Mouse (Mus musculus): ENCODE data around the gene Hrg. TPM values are rescaled to one million over a fixed set of nuclear protein-coding genes. Genes with fewer than 3 reads are reported as not detected.
"Not testable (repeated sequence)": the region's sequence is repeated elsewhere in the genome, so short reads cannot be mapped to it uniquely, and the experiment has no call there.

Hrg gene
- total RNA-seq, 2 experiments from 2014 or later, result not detected

GRCm38 (mm10) chr16:22961073-22961472 is 10.2 kb downstream of the Hrg start:
- no peak for DNase-seq

GRCm38 (mm10) chr16:22962256-22962655 is 11.4 kb downstream of the Hrg start:
- DNase-seq, result no peak

GRCm38 (mm10) chr16:22963293-22963692 is 12.4 kb downstream of the Hrg start:
- no peak for DNase-seq

- DNase-seq, result no peak
Observed at GRCm38 (mm10) chr16:22967383-22968030, 16.6 kb downstream of the Hrg start.

GRCm38 (mm10) chr16:22996951-22997350 is 46.1 kb downstream of the Hrg start:
- not testable (repeated sequence) for DNase-seq

Other genes with a start within 250 kb of the Hrg start
- not detected for gene Crygs, start 139.5 kb upstream of the Hrg start, total RNA-seq (2021)
- gene Tbccd1, start 93.4 kb upstream of the Hrg start, total RNA-seq (2021), result 10 to 100 TPM; 12.7 to 12.8 TPM
- gene Dnajb11, start 93.2 kb upstream of the Hrg start, total RNA-seq (2021), result 10 to 100 TPM; 47.1 to 50.0 TPM
- gene Ahsg, start 59.8 kb upstream of the Hrg start, total RNA-seq (2021), result 10 to 100 TPM in 1 of 2 experiments, 1 to 10 TPM in 1; 8.4 to 13.5 TPM
- gene Fetub, start 32.7 kb upstream of the Hrg start, total RNA-seq (2021), result 1 to 10 TPM in 1 of 2 experiments, under 1 TPM in 1; 0.37 to 2.3 TPM
- gene Kng2, start 78.4 kb downstream of the Hrg start, total RNA-seq (2021), result under 1 TPM in 1 of 2 experiments, not detected in 1; 0.41 TPM
- gene Kng1, start 106.8 kb downstream of the Hrg start, total RNA-seq (2021), result not detected
- 100 to 1,000 TPM; 420 to 448 TPM for gene Eif4a2, start 156.4 kb downstream of the Hrg start, total RNA-seq (2021)
- 10 to 100 TPM in 1 of 2 experiments, 1 to 10 TPM in 1; 8.3 to 10.1 TPM for gene Rfc4, start 176.7 kb downstream of the Hrg start, total RNA-seq (2021)
- gene Adipoq, start 195.5 kb downstream of the Hrg start, total RNA-seq (2021), result 10 to 100 TPM; 14.8 to 64.6 TPM